Mouse (Mus musculus) limb, embryonic 11.5 days (tissue): ENCODE measurements at regions not wholly inside any gene's neighbourhood (a gene's known extent, or its start where the extent isn't known, plus 50 kb on each side); places are given as distances from the start of the nearest gene placed in this dataset.
A peak's percentile ranks its signal among the peaks of the same experiment; 100 is the strongest.

Experiments used
- ATAC-seq: fragments of 200-750 bp; cut with Nextera tagmentation; 2 replicates; pipeline ENCODE4 v1.8.0; 2017; ENCODE audit warnings: low read depth; ENCODE audit not compliant: insufficient number of reproducible peaks, low FRiP score, low TSS enrichment
- DNase-seq: peaks from one replicate; pipeline ENCODE4 v3.0.0-alpha.2; 2015; ENCODE audit warnings: low spot score
- H3K27ac ChIP-seq: fragments of 300-500 bp; sonication (generic); replicated peaks from 2 replicates; pipeline ENCODE4 v1.5.1; 2014; ENCODE audit warnings: low read depth, mild to moderate bottlenecking, low read length
- H3K27me3 ChIP-seq: fragments of 300-500 bp; sonication (generic); 2 replicates; pipeline ENCODE4 v1.6.1; 2014; ENCODE audit warnings: mild to moderate bottlenecking, low read length, mixed read lengths; ENCODE audit not compliant: control insufficient read depth, insufficient read depth
- H3K36me3 ChIP-seq: fragments of 300-500 bp; sonication (generic); 2 replicates; pipeline ENCODE4 v1.6.1; 2014; ENCODE audit warnings: mild to moderate bottlenecking, low read length, moderate library complexity, mixed read lengths; ENCODE audit not compliant: control insufficient read depth, insufficient read depth
- H3K4me1 ChIP-seq: fragments of 300-500 bp; sonication (generic); 2 replicates; pipeline ENCODE4 v1.6.1; 2014; ENCODE audit warnings: low read length, mixed read lengths; ENCODE audit not compliant: control insufficient read depth, insufficient read depth
- H3K4me2 ChIP-seq: fragments of 300-500 bp; sonication (generic); 2 replicates; pipeline ENCODE4 v1.6.1; 2014; ENCODE audit warnings: low read depth, mild to moderate bottlenecking, moderate library complexity; ENCODE audit not compliant: severe bottlenecking
- H3K4me3 ChIP-seq: fragments of 300-500 bp; sonication (generic); 2 replicates; pipeline ENCODE4 v1.5.1; 2014; ENCODE audit warnings: low read depth, low read length
- H3K9ac ChIP-seq: fragments of 300-500 bp; sonication (generic); 2 replicates; pipeline ENCODE4 v1.6.1; 2014; ENCODE audit warnings: mild to moderate bottlenecking, low read length
- H3K9me3 ChIP-seq: fragments of 300-500 bp; sonication (generic); 2 replicates; pipeline ENCODE4 v1.6.1; 2016; ENCODE audit warnings: low read length; ENCODE audit not compliant: control insufficient read depth
- WGBS: fragments of 180-500 bp; shearing (Covaris S2); extraction: QIAGEN DNeasy Blood & Tissue Kit; methylation state at CpG from one replicate; pipeline ENCODE4 v1.1.7; 2014; 5-methylcytosine and 5-hydroxymethylcytosine counted together

GRCm38 (mm10) chr7:142593729-142594375 is 61.4 kb downstream of the Mrpl23 start:
- 36% methylated on average over 8 of the region's 8 CpGs for WGBS
- no peak overlapping the region for H3K27ac ChIP-seq
- H3K9ac ChIP-seq: no peak overlapping the region
- no peaks in the 10 kb centered on the region for H3K9me3 ChIP-seq
- DNase-seq (no peak), ATAC-seq (no peak)
- H3K4me2 ChIP-seq: no peak overlapping the region
- H3K4me3 ChIP-seq: no peak overlapping the region
- peaks cover 33% of the 10 kb centered on the region for H3K4me1 ChIP-seq
- no peaks in the 10 kb centered on the region for H3K36me3 ChIP-seq
- no peaks in the 10 kb centered on the region for H3K27me3 ChIP-seq

- Histone ChIP-seq H3K4me1 (peaks cover 35% of the 10 kb centered on the region), H3K36me3 (no peaks in the 10 kb centered on the region), H3K27me3 (no peaks in the 10 kb centered on the region), H3K9ac (no peak overlapping the region), H3K27ac (0 out of 2 replicates have a peak overlapping the region, but pooled peaks have one; percentile 42), H3K9me3 (no peaks in the 10 kb centered on the region), H3K4me2 (no peak overlapping the region), H3K4me3 (no peak overlapping the region)
- ATAC-seq: no peak
- peak; percentile 68 for DNase-seq
- WGBS: 27% methylated on average over 1 of the region's 1 CpGs
Observed at GRCm38 (mm10) chr7:142595412-142595811, 62.9 kb downstream of the Mrpl23 start.

GRCm38 (mm10) chr7:142596211-142596610 is 63.7 kb downstream of the Mrpl23 start:
- Histone ChIP-seq H3K4me1 (peaks cover 37% of the 10 kb centered on the region), H3K36me3 (no peaks in the 10 kb centered on the region), H3K4me3 (no peak overlapping the region), H3K27me3 (no peaks in the 10 kb centered on the region), H3K27ac (no peak overlapping the region), H3K4me2 (no peak overlapping the region), H3K9ac (no peak overlapping the region), H3K9me3 (no peaks in the 10 kb centered on the region)
- ATAC-seq: no peak
- DNase-seq: no peak
- 97% methylated on average over 1 of the region's 1 CpGs for WGBS

- no peak overlapping the region for H3K9ac ChIP-seq
- H3K36me3 ChIP-seq: no peaks in the 10 kb centered on the region
- 76% methylated on average over 7 of the region's 7 CpGs for WGBS
- H3K27ac ChIP-seq: no peak overlapping the region
- no peak overlapping the region for H3K4me2 ChIP-seq
- ATAC-seq (no peak), DNase-seq (no peak)
- H3K27me3 ChIP-seq: no peaks in the 10 kb centered on the region
- no peak overlapping the region for H3K4me3 ChIP-seq
- no peaks in the 10 kb centered on the region for H3K9me3 ChIP-seq
- peaks cover 26% of the 10 kb centered on the region for H3K4me1 ChIP-seq
Observed at GRCm38 (mm10) chr7:142597961-142598360, 65.5 kb downstream of the Mrpl23 start.

GRCm38 (mm10) chr7:142599942-142600341 is 66.7 kb downstream of the Igf2 start:
- Histone ChIP-seq H3K36me3 (no peaks in the 10 kb centered on the region), H3K27me3 (no peaks in the 10 kb centered on the region), H3K4me1 (peaks cover 18% of the 10 kb centered on the region), H3K27ac (no peak overlapping the region), H3K9ac (no peak overlapping the region), H3K9me3 (no peaks in the 10 kb centered on the region), H3K4me2 (no peak overlapping the region), H3K4me3 (no peak overlapping the region)
- WGBS: 82% methylated on average over 15 of the region's 15 CpGs
- DNase-seq (no peak), ATAC-seq (no peak)

GRCm38 (mm10) chr7:142600400-142600799 is 66.2 kb downstream of the Igf2 start:
- H3K9ac ChIP-seq: no peak overlapping the region
- ATAC-seq (no peak), DNase-seq (no peak)

More at GRCm38 (mm10) chr7:142600400-142600799, 66.2 kb downstream of the Igf2 start:
- H3K4me3 ChIP-seq: no peak overlapping the region
- 31% methylated on average over 1 of the region's 1 CpGs for WGBS
- no peak overlapping the region for H3K4me2 ChIP-seq
- H3K27ac ChIP-seq: no peak overlapping the region
- H3K36me3 ChIP-seq: no peaks in the 10 kb centered on the region
- H3K9me3 ChIP-seq: no peaks in the 10 kb centered on the region
- H3K4me1 ChIP-seq: peaks cover 14% of the 10 kb centered on the region
- no peaks in the 10 kb centered on the region for H3K27me3 ChIP-seq
